Mouse (Mus musculus) hindbrain, embryonic 14.5 days (tissue): ENCODE data around the gene Magea6. TPM values are rescaled to one million over a fixed set of nuclear protein-coding genes. Genes with fewer than 3 reads are reported as not detected.
"Not testable (repeated sequence)": the region's sequence is repeated elsewhere in the genome, so short reads cannot be mapped to it uniquely, and the experiment has no call there.

Experiments used
- ATAC-seq: fragments of 200-750 bp; cut with Nextera tagmentation; 2 replicates; pipeline ENCODE4 v1.8.0; 2017; ENCODE audit warnings: moderate number of reproducible peaks, mild to moderate bottlenecking, moderate TSS enrichment, moderate library complexity; ENCODE audit not compliant: low FRiP score
- DNase-seq: peaks from one replicate; pipeline ENCODE4 v3.0.0-alpha.2; 2015; ENCODE audit warnings: low spot score
- H3K27ac ChIP-seq: fragments of 300-500 bp; sonication (generic); 2 replicates; pipeline ENCODE4 v1.5.1; 2014; ENCODE audit warnings: mild to moderate bottlenecking, moderate library complexity
- H3K27me3 ChIP-seq: fragments of 300-500 bp; sonication (generic); 2 replicates; pipeline ENCODE4 v1.6.1; 2014; ENCODE audit warnings: mild to moderate bottlenecking, low read length, mixed read lengths; ENCODE audit not compliant: control insufficient read depth, insufficient read depth
- H3K36me3 ChIP-seq: fragments of 300-500 bp; sonication (generic); replicated peaks from 2 replicates; pipeline ENCODE4 v1.6.1; 2014; ENCODE audit not compliant: control insufficient read depth, insufficient read depth
- H3K4me1 ChIP-seq: fragments of 300-500 bp; sonication (generic); replicated peaks from 2 replicates; pipeline ENCODE4 v1.6.1; 2014; ENCODE audit warnings: antibody characterized with exemption, low read length, mixed read lengths; ENCODE audit not compliant: control insufficient read depth, insufficient read depth
- H3K4me2 ChIP-seq: fragments of 300-500 bp; sonication (generic); replicated peaks from 2 replicates; pipeline ENCODE4 v1.6.1; 2014; ENCODE audit warnings: mild to moderate bottlenecking, moderate library complexity
- H3K4me3 ChIP-seq: fragments of 300-500 bp; sonication (generic); replicated peaks from 2 replicates; pipeline ENCODE4 v1.5.1; 2014; ENCODE audit warnings: mild to moderate bottlenecking, low read length
- H3K9ac ChIP-seq: fragments of 300-500 bp; sonication (generic); 2 replicates; pipeline ENCODE4 v1.6.1; 2014
- H3K9me3 ChIP-seq: fragments of 300-500 bp; sonication (generic); 2 replicates; pipeline ENCODE4 v1.6.1; 2016; ENCODE audit warnings: low read length; ENCODE audit not compliant: control insufficient read depth
- WGBS: fragments of 180-500 bp; shearing (Covaris S2); extraction: QIAGEN DNeasy Blood & Tissue Kit; methylation state at CpG from one replicate; pipeline ENCODE4 v1.1.7; 2014; 5-methylcytosine and 5-hydroxymethylcytosine counted together
- polyA plus RNA-seq: library from polyadenylated mRNA; unstranded; fragments of >200 nt; fragmentation: Nextera tagmentation; extraction: Ambion mirVana; gene quantifications from 2 replicates; pipeline ENCODE4 v1.2.1, GENCODE M21; 2014

Gene Magea6
- polyA plus RNA-seq: not detected in 2 replicates

- not testable (repeated sequence) for H3K27me3 ChIP-seq, H3K4me3 ChIP-seq, ATAC-seq, H3K9me3 ChIP-seq, H3K4me1 ChIP-seq, H3K27ac ChIP-seq, DNase-seq, H3K9ac ChIP-seq, H3K36me3 ChIP-seq, H3K4me2 ChIP-seq
- WGBS: 44% methylated on average over 1 of the region's 1 CpGs
These were observed at the start of gene Magea6 for GRCm38 (mm10) chrX:154935887-154936286. Gene Magea6 (minus strand): TSS chrX:154935987.

- not testable (repeated sequence) for H3K27me3 ChIP-seq, H3K4me3 ChIP-seq, H3K9me3 ChIP-seq, H3K4me1 ChIP-seq, DNase-seq, H3K9ac ChIP-seq, H3K4me2 ChIP-seq, ATAC-seq, H3K27ac ChIP-seq, H3K36me3 ChIP-seq
- WGBS: 78% methylated on average over 1 of the region's 1 CpGs
These were observed 13.6 kb upstream of the Magea6 start, which contains the start of gene Magea3 for GRCm38 (mm10) chrX:154949405-154949804. Gene Magea3 (minus strand): TSS chrX:154949505.

- H3K4me2 ChIP-seq, H3K36me3 ChIP-seq, H3K27me3 ChIP-seq, H3K27ac ChIP-seq, H3K9ac ChIP-seq, H3K4me1 ChIP-seq, DNase-seq, H3K9me3 ChIP-seq, H3K4me3 ChIP-seq, ATAC-seq: not testable (repeated sequence)
- 89% methylated on average over 3 of the region's 3 CpGs for WGBS
These were observed 45.6 kb downstream of the Magea6 start, which contains the start of gene Cldn34b1 for GRCm38 (mm10) chrX:154890167-154890566. Gene Cldn34b1 (minus strand): TSS chrX:154890267.

Other genes with a start within 250 kb of the Magea6 start
- gene Cldn34b1, start 45.7 kb downstream of the Magea6 start, polyA plus RNA-seq: not detected in 2 replicates
- gene Magea3, start 13.5 kb upstream of the Magea6 start, polyA plus RNA-seq: not detected in 2 replicates
- not detected in 2 replicates for gene Magea8, start 59.9 kb upstream of the Magea6 start, polyA plus RNA-seq
- gene Magea5, start 127.2 kb upstream of the Magea6 start, polyA plus RNA-seq: not detected in 2 replicates
- not detected in 2 replicates for gene Magea1, start 153.8 kb upstream of the Magea6 start, polyA plus RNA-seq
- gene Magea2, start 157.7 kb upstream of the Magea6 start, polyA plus RNA-seq: not detected in 2 replicates
- not detected in 2 replicates for gene Cldn34b2, start 192.4 kb upstream of the Magea6 start, polyA plus RNA-seq